Mouse (Mus musculus) MN1 (cell line): ENCODE data around the gene Calml4.

ENCODE experiments used
- DNase-seq: peaks from one replicate; pipeline ENCODE4 v3.0.0-alpha.2; 2016; ENCODE audit warnings: low spot score

Calml4 gene

DNA sequence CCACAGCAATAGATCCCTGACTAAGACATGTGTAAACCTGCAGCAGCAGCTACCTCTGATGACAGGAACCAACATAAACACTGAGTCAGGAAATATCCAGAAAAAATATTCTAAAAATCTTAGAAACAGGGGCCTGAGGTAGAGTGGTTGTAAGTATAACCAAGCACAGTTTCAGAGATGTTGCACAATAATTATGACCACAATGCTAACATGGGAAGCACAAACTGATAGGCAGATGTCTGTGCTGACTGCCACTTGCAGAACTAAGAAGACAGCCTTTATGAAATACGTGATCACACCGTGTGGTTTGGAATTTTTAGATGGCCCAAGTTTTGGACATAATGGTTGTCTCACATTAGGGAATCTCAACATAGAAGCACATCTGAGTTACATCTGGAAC is 46.0 kb downstream of the Calml4 start:
- no peak for DNase-seq

DNA sequence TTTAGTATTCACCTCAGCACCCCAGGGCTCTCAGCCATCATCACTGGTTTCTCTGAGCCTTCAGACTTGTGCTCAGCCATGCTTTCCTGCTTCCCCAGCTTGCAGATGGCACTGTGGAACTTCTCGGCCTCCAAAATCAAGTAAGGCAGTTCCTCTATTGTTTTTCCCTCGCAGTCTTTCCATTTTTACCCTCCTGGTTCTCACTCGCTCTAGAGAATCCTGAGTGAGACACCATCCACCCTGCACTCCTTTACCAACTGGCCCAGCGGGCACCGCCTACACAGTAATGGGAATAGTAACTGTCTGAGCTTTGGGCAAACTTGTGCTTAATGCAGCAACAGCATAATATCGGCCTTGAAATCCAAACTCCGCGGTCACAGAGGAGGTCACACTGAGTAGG is 47.2 kb downstream of the Calml4 start:
- DNase-seq = no peak

- no peak for DNase-seq
Measured at GRCm38 (mm10) chr9:62913390-62914069, 55.6 kb downstream of the Calml4 start.

DNA sequence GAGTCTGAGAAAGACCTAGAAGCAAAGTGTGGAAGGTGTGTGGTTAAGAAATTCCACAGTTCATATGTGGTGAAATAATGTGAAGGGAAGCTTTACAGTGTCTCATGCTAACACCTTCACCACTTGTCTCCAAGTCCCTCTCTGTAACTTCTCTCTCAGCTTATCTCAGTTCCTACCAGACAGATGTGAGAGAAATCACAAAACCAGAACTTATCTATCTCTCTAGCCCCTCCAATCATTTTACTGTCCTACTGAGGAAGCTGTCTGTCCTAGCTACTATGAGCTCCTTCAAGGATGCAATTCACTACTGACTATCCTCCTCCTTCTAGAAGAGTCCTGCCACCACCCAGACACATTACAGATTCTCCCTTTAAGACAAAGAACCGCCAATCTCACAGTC is 59.2 kb downstream of the Calml4 start:
- DNase-seq = no peak

DNA sequence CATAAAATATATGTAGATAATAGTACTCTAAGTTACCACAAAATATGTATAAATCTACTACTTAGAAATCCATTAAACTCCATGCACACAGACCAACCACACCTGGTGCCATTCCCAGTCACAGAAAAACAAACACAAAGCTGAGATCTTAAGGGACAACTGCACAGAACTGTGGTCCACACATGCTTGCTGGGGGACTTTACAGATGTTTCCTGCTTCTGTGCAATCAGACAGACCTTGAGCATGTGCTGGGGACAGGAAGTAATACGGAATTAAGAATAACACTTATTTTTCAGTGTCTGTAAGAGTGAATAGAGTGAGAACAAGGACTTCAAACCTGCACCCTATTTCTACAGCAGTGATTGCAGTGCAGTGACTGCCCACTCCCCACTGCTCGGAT is 63.0 kb downstream of the Calml4 start:
- DNase-seq = no peak

DNA sequence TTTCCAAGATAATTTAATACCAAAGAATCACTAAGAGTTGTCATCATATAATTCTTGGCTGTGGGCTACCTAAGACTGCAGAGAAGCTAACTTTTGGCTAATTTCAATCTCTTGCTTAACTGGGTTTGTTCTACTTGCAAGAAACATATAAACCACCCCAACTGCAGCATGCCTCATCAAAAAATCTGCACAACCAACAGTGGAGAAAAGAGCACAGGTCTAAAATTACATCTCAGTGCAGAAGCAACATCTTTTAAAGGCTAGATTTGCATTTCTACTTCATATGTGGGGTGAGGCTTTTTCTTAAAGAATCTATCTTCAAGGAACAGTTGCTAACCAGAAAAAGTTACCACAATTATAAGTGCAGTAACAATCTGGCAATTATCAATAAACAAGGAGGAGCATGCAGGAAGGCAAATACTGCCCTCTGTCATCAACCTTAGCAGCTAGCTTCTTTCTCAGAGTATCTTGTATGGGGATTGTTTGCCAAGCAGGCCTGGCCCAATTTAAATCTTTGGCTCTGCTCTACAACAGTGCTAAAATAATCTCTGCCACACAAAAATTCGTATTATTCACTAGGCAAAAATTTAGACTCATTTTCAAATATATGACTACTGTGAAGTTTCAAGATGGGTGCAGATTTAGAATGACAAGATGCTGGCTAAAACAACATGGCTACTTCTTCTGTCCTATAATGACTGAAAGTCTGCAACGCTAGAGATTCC is 67.2 kb downstream of the Calml4 start:
- DNase-seq = no peak
